Mouse (Mus musculus) right cerebral cortex, postnatal 10 days (tissue): ENCODE data around the gene Papss2.

ENCODE experiments used
- DNase-seq, 2 experiments: peaks; one replicate each; pipeline ENCODE4 v3.0.0; 2021; ENCODE audit warnings: low spot score in 2 of 2

Gene Papss2

GRCm38 (mm10) chr19:32711761-32712541 lies 116.4 kb downstream of the Papss2 start:
- peak; percentile 94 to 95 for DNase-seq

- peak; percentile 82 to 89 for DNase-seq
Observed at GRCm38 (mm10) chr19:32712588-32713042, 117.0 kb downstream of the Papss2 start.

GRCm38 (mm10) chr19:32713471-32713870 lies 117.9 kb downstream of the Papss2 start:
- DNase-seq = peak in 1 of 2 experiments; percentile 22

- DNase-seq = peak; percentile 79 to 82
Observed at GRCm38 (mm10) chr19:32715201-32715600, 119.6 kb downstream of the Papss2 start.

- DNase-seq = no peak
Observed at GRCm38 (mm10) chr19:32715681-32716080, 120.1 kb downstream of the Papss2 start.
